Mouse (Mus musculus) small intestine, adult 2 months (tissue): ENCODE results near the gene Cend1. TPM values are rescaled to one million over a fixed set of nuclear protein-coding genes. Genes with fewer than 3 reads are reported as not detected.

Experiments
- H3K27ac ChIP-seq: fragments of 200-500 bp; 2 replicates; pipeline ENCODE4 v1.5.1; 2012; ENCODE audit warnings: low read depth, low read length, control low read depth, inconsistent platforms; ENCODE audit not compliant: insufficient read depth
- H3K27me3 ChIP-seq: fragments of 200-500 bp; 2 replicates; pipeline ENCODE4 v1.6.1; 2012; ENCODE audit warnings: mild to moderate bottlenecking, moderate library complexity, low read length, inconsistent platforms; ENCODE audit not compliant: control insufficient read depth, insufficient read depth
- H3K36me3 ChIP-seq: fragments of 200-500 bp; 2 replicates; pipeline ENCODE4 v1.6.1; 2012; ENCODE audit warnings: mild to moderate bottlenecking, low read length, control low read depth, inconsistent platforms; ENCODE audit not compliant: control insufficient read depth, insufficient read depth
- H3K4me1 ChIP-seq: fragments of 200-500 bp; 2 replicates; pipeline ENCODE4 v1.6.1; 2012; ENCODE audit warnings: low read length, inconsistent platforms, mixed read lengths; ENCODE audit not compliant: control insufficient read depth, insufficient read depth, insufficient read length
- H3K4me3 ChIP-seq: fragments of 200-500 bp; 2 replicates; pipeline ENCODE4 v1.5.1; 2012; ENCODE audit warnings: low read depth, mild to moderate bottlenecking, control low read depth, inconsistent platforms, low read length, moderate library complexity
- CTCF ChIP-seq: fragments of 200-500 bp; IDR thresholded peaks from 2 replicates; pipeline ENCODE4 v1.5.1; 2012; ENCODE audit warnings: low read depth, mild to moderate bottlenecking, control low read depth, inconsistent platforms, low read length, moderate library complexity, mixed read lengths; ENCODE audit not compliant: insufficient replicate concordance, insufficient read length; ENCODE audit errors: extremely low read depth
- POLR2A ChIP-seq: fragments of 200-500 bp; IDR thresholded peaks from 2 replicates; pipeline ENCODE4 v1.6.1; 2012; ENCODE audit warnings: low read depth, mild to moderate bottlenecking, control low read depth, inconsistent platforms, low read length, moderate library complexity
- WGBS: fragments of 180-500 bp; shearing (Covaris S2); methylation state at CpG from one replicate; pipeline ENCODE4 v1.1.7; 2018; 5-methylcytosine and 5-hydroxymethylcytosine counted together
- polyA plus RNA-seq: library from polyadenylated mRNA; depleted of rRNA; stranded (reverse); fragments of >200 nt; gene quantifications from 2 replicates; pipeline ENCODE4 v1.2.3, GENCODE M21; 2012

The Cend1 gene
- polyA plus RNA-seq, 1 experiment = 1.0 TPM

GRCm38 (mm10) chr7:141440613-141441012 is 11.3 kb upstream of the Cend1 start:
- 18% methylated on average over 6 of the region's 6 CpGs for WGBS
- TF ChIP-seq CTCF (peak; percentile 90; the same call in 1 of the 2 replicates), POLR2A (no peak)
- H3K27me3 ChIP-seq = no peaks in the 10 kb centered on the region
- H3K36me3 ChIP-seq = no peaks in the 10 kb centered on the region
- H3K4me1 ChIP-seq = peaks cover 23% of the 10 kb centered on the region
- H3K4me3 ChIP-seq = no peak overlapping the region
- no peak overlapping the region for H3K27ac ChIP-seq

- peaks cover 28% of the 10 kb centered on the region for H3K4me1 ChIP-seq
- 96% methylated on average over 11 of the region's 11 CpGs for WGBS
- H3K27me3 ChIP-seq = no peaks in the 10 kb centered on the region
Measured at GRCm38 (mm10) chr7:141439811-141440210, 10.5 kb upstream of the Cend1 start.

GRCm38 (mm10) chr7:141439140-141439679 is 9.9 kb upstream of the Cend1 start:
- WGBS = 96% methylated on average over 10 of the region's 10 CpGs
- H3K4me3 ChIP-seq = no peak overlapping the region
- TF ChIP-seq POLR2A = no peak
- no peak for TF ChIP-seq CTCF
- H3K4me1 ChIP-seq = peaks cover 34% of the 10 kb centered on the region
- H3K27ac ChIP-seq = no peak overlapping the region
- no peaks in the 10 kb centered on the region for H3K27me3 ChIP-seq
- H3K36me3 ChIP-seq = no peaks in the 10 kb centered on the region

More at GRCm38 (mm10) chr7:141439811-141440210, 10.5 kb upstream of the Cend1 start:
- Histone ChIP-seq H3K4me3 (no peak overlapping the region), H3K27ac (no peak overlapping the region), H3K36me3 (no peaks in the 10 kb centered on the region)
- TF ChIP-seq CTCF (no peak), POLR2A (no peak)

DNA sequence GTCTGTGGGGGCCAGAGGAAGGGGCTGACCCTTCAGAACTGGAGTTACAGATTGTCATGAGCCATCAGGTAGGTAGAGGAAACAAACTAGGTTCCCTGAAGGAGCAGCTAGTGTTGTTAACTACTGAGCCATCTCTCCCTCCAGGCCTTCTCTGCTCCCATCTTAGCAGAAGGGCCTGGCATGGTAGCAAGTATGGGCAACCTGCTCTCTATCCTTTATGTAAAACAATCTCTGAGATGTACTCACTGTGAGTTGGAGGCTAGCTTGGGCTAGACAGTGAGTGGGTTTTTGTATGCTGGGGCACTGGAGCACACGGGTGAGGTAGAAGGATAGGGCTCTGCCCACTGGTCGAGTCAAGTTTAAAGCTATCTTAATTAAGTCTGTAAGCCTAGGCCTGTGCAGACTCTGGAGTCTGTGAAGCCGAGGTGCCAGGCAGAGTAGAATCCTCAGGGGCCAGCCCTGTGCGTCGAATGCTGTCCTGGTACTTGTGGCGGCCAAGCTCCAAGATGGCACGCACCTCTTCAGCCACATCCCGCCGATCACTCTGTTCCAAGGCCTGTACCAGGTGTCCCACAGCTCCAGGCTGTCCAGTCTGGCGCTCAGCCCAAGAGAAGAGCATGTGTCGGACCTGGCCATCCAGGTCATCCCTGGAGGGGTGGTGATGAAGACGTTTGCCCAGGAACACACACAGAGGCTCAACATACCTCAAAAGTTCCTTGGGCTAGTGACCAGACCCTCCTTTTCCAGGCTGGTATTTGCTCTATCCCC is 9.1 kb upstream of the Cend1 start:
- peak overlapping the region; percentile 20; the same call in 1 of the 2 replicates for H3K27ac ChIP-seq
- H3K4me1 ChIP-seq = peaks cover 38% of the 10 kb centered on the region
- peaks cover 7% of the 10 kb centered on the region for H3K36me3 ChIP-seq
- WGBS = 89% methylated on average over 12 of the region's 12 CpGs
- H3K27me3 ChIP-seq = no peaks in the 10 kb centered on the region
- no peak overlapping the region for H3K4me3 ChIP-seq
- TF ChIP-seq CTCF (no peak), POLR2A (no peak)

DNA sequence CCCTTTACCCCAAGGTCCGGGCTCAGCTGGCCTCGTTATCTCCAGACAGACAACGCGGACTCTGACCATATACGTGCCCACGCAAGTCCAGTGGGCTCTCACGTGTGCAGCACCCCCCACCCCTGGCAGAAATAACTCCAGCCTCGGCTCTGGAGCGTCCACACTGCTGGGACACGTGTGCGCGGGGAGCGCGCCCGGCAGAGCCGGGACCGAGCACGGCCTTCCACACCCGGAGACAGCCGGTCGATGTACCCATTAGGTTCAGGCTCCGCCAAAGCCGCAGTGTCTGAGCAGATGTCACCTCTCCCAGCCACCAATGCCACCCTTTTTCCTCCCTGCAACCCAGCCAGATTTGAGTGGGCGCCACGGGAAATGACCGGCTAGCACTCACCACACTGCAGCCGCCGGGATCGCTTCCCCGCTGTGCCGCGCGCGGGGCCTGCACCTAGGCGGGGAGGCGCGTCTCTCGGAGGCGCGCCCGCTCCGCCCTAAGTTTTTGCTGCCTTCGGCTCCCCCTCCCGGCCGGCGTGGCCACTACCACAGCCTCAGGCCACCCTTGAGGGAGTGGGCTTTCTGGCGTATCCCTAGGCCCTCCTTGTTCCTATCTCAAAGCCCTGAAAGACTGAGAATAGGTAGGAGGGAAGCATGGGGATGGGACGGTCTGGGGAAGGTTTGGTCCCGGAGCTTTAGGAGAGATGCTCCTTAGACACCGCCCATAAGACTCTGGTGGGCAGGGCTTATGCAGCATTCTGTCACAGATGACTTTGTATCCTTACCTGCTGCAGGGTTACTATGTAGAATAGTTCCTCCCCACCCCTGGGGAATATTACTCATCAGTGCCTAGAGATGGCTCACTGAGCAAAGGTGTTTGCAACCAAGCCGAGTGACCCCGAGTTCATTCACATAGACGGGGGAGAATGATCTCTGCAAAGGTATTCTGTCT is 8.2 kb upstream of the Cend1 start, which contains the start of gene Slc25a22:
Gene Slc25a22 (minus strand): TSS at position 715 of the 943 bp plus-strand sequence.
- no peaks in the 10 kb centered on the region for H3K27me3 ChIP-seq
- H3K4me1 ChIP-seq = peaks cover 31% of the 10 kb centered on the region
- 7% methylated on average over 53 of the region's 53 CpGs for WGBS
- peaks cover 15% of the 10 kb centered on the region for H3K36me3 ChIP-seq
- TF ChIP-seq CTCF (peak; percentile 76), POLR2A (peak; percentile 44)
- peak within 1 kb of the TSS; percentile 76 for H3K4me3 ChIP-seq
- peak within 1 kb of the TSS; percentile 96 for H3K27ac ChIP-seq

DNA sequence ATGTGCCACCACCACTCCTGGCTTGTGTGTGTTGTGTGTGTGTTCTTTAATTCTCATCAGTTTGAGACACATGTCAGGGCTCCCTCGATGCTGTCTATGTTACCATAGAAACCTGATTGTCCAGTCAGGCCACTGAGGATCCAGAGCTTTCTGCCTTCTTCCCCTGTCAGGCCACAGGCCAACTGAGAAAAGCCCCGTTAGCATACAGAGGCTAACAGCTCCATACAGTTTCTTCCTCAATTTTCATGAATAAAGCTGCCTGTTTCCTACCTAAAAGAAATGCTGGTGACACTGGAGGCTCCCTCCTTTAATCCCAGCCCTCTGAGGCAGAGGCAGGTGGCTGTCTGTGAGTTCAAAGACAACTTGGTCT is 7.2 kb upstream of the Cend1 start:
- H3K4me3 ChIP-seq = peak overlapping the region; percentile 76
- H3K4me1 ChIP-seq = peaks cover 31% of the 10 kb centered on the region
- TF ChIP-seq POLR2A (no peak), CTCF (no peak)
- 34% methylated on average over 2 of the region's 2 CpGs for WGBS
- H3K27ac ChIP-seq = peak overlapping the region; percentile 96
- no peaks in the 10 kb centered on the region for H3K27me3 ChIP-seq
- peaks cover 25% of the 10 kb centered on the region for H3K36me3 ChIP-seq
